Mouse (Mus musculus): ENCODE measurements at regions not wholly inside any gene's neighbourhood (a gene's known extent, or its start where the extent isn't known, plus 50 kb on each side); places are given as distances from the start of the nearest gene placed in this dataset.
A peak's percentile ranks its signal among the peaks of the same experiment; 100 is the strongest.

- no peak for DNase-seq (ENCODE audit: low spot score)
These were observed 642.1 kb upstream of the A830018L16Rik start for GRCm38 (mm10) chr1:10771793-10772192.

GRCm38 (mm10) chr1:10794074-10794783, 619.7 kb upstream of the A830018L16Rik start:
- no peak for DNase-seq (ENCODE audit: low spot score)

GRCm38 (mm10) chr1:10835653-10836415, 578.1 kb upstream of the A830018L16Rik start:
- peak; percentile 72 for DNase-seq (ENCODE audit: low spot score)

- no peak for DNase-seq (ENCODE audit: low spot score)
These were observed 576.7 kb upstream of the A830018L16Rik start for GRCm38 (mm10) chr1:10837180-10837579.

- DNase-seq (ENCODE audit: low spot score) = no peak
These were observed 561.0 kb upstream of the A830018L16Rik start for GRCm38 (mm10) chr1:10852934-10853333.

- no peak for DNase-seq (ENCODE audit: low spot score)
These were observed 559.4 kb upstream of the A830018L16Rik start for GRCm38 (mm10) chr1:10854495-10854894.

GRCm38 (mm10) chr1:10871163-10871853, 542.6 kb upstream of the A830018L16Rik start:
- DNase-seq (ENCODE audit: low spot score) = no peak

GRCm38 (mm10) chr1:10872266-10872665, 541.6 kb upstream of the A830018L16Rik start:
- DNase-seq (ENCODE audit: low spot score) = no peak

GRCm38 (mm10) chr1:10872726-10873125, 541.2 kb upstream of the A830018L16Rik start:
- DNase-seq (ENCODE audit: low spot score) = no peak

GRCm38 (mm10) chr1:10877391-10878170, 536.3 kb upstream of the A830018L16Rik start:
- peak; percentile 4 for DNase-seq (ENCODE audit: low spot score)

- peak; percentile 4 for DNase-seq (ENCODE audit: low spot score)
These were observed 535.6 kb upstream of the A830018L16Rik start for GRCm38 (mm10) chr1:10878221-10878760.

GRCm38 (mm10) chr1:10880026-10880727, 533.7 kb upstream of the A830018L16Rik start:
- peak; percentile 34 for DNase-seq (ENCODE audit: low spot score)

GRCm38 (mm10) chr1:10898806-10899205, 515.1 kb upstream of the A830018L16Rik start:
- no peak for DNase-seq (ENCODE audit: low spot score)

- no peak for DNase-seq (ENCODE audit: low spot score)
These were observed 511.2 kb upstream of the A830018L16Rik start for GRCm38 (mm10) chr1:10902721-10903120.

- DNase-seq (ENCODE audit: low spot score) = no peak
These were observed 493.9 kb upstream of the A830018L16Rik start for GRCm38 (mm10) chr1:10919958-10920357.

- DNase-seq (ENCODE audit: low spot score) = no peak
These were observed 481.4 kb upstream of the A830018L16Rik start for GRCm38 (mm10) chr1:10932378-10933077.

GRCm38 (mm10) chr1:10933206-10933605, 480.7 kb upstream of the A830018L16Rik start:
- DNase-seq (ENCODE audit: low spot score) = no peak

- no peak for DNase-seq (ENCODE audit: low spot score)
These were observed 475.5 kb upstream of the A830018L16Rik start for GRCm38 (mm10) chr1:10938436-10938835.

- DNase-seq (ENCODE audit: low spot score) = no peak
These were observed 473.6 kb upstream of the A830018L16Rik start for GRCm38 (mm10) chr1:10940326-10940725.

GRCm38 (mm10) chr1:10942979-10943378, 470.9 kb upstream of the A830018L16Rik start:
- DNase-seq (ENCODE audit: low spot score) = no peak
